Mouse (Mus musculus) liver, embryonic 11.5 days (tissue): ENCODE measurements around the gene Tuba3a. TPM values are rescaled to one million over a fixed set of nuclear protein-coding genes. Genes with fewer than 3 reads are reported as not detected.
"Not testable (repeated sequence)": the region's sequence is repeated elsewhere in the genome, so short reads cannot be mapped to it uniquely, and the experiment has no call there.

ENCODE experiments used
- ATAC-seq: fragments of 200-750 bp; cut with Nextera tagmentation; replicated peaks from 2 replicates; pipeline ENCODE4 v1.8.0; 2017; ENCODE audit warnings: moderate number of reproducible peaks, mild to moderate bottlenecking, moderate TSS enrichment, moderate library complexity; ENCODE audit not compliant: low FRiP score
- DNase-seq: peaks from one replicate; pipeline ENCODE4 v3.0.0-alpha.2; 2017; ENCODE audit warnings: low spot score
- H3K27ac ChIP-seq: fragments of 300-500 bp; sonication (generic); 2 replicates; pipeline ENCODE4 v1.5.1; 2014; ENCODE audit warnings: mild to moderate bottlenecking, low read depth, low read length, control low read depth
- H3K27me3 ChIP-seq: fragments of 300-500 bp; sonication (generic); replicated peaks from 2 replicates; pipeline ENCODE4 v1.6.1; 2014; ENCODE audit warnings: low read length, mixed read lengths; ENCODE audit not compliant: control insufficient read depth, insufficient read depth
- H3K36me3 ChIP-seq: fragments of 300-500 bp; sonication (generic); 2 replicates; pipeline ENCODE4 v1.6.1; 2014; ENCODE audit warnings: mild to moderate bottlenecking, low read length, moderate library complexity, mixed read lengths; ENCODE audit not compliant: control insufficient read depth, insufficient read depth
- H3K4me1 ChIP-seq: fragments of 300-500 bp; sonication (generic); replicated peaks from 2 replicates; pipeline ENCODE4 v1.6.1; 2014; ENCODE audit warnings: low read length, mixed read lengths; ENCODE audit not compliant: control insufficient read depth, insufficient read depth
- H3K4me2 ChIP-seq: fragments of 300-500 bp; sonication (generic); 2 replicates; pipeline ENCODE4 v1.6.1; 2014; ENCODE audit warnings: mild to moderate bottlenecking, control low read depth, moderate library complexity
- H3K4me3 ChIP-seq: fragments of 300-500 bp; sonication (generic); 2 replicates; pipeline ENCODE4 v1.5.1; 2014; ENCODE audit warnings: low read depth, low read length, control low read depth
- H3K9ac ChIP-seq: fragments of 300-500 bp; sonication (generic); 2 replicates; pipeline ENCODE4 v1.6.1; 2014; ENCODE audit warnings: low read depth, low read length, control low read depth
- H3K9me3 ChIP-seq: fragments of 300-500 bp; sonication (generic); 2 replicates; pipeline ENCODE4 v1.6.1; 2016; ENCODE audit warnings: low read length, inconsistent platforms, mixed read lengths; ENCODE audit not compliant: control insufficient read depth
- WGBS: fragments of 180-500 bp; shearing (Covaris S2); extraction: QIAGEN DNeasy Blood & Tissue Kit; methylation state at CpG from one replicate; pipeline ENCODE4 v1.1.7; 2014; 5-methylcytosine and 5-hydroxymethylcytosine counted together
- polyA plus RNA-seq: library from polyadenylated mRNA; unstranded; fragments of >200 nt; fragmentation: Nextera tagmentation; extraction: Ambion mirVana; gene quantifications from 2 replicates; pipeline ENCODE4 v1.2.1, GENCODE M21; 2014

The Tuba3a gene
- polyA plus RNA-seq, 1 experiment from 2014 or later = not detected

GRCm38 (mm10) chr6:125266600-125266999 lies 19.2 kb downstream of the Tuba3a start:
- H3K4me2 ChIP-seq, H3K4me1 ChIP-seq, H3K36me3 ChIP-seq, H3K4me3 ChIP-seq, H3K9ac ChIP-seq, H3K27ac ChIP-seq, ATAC-seq, H3K9me3 ChIP-seq, DNase-seq, H3K27me3 ChIP-seq: not testable (repeated sequence)
- WGBS = 67% methylated on average over 6 of the region's 6 CpGs

- Histone ChIP-seq H3K4me2 (no peak overlapping the region), H3K4me1 (no peaks in the 10 kb centered on the region), H3K9ac (no peak overlapping the region), H3K4me3 (no peak overlapping the region), H3K27me3 (no peaks in the 10 kb centered on the region), H3K27ac (no peak overlapping the region), H3K36me3 (no peaks in the 10 kb centered on the region), H3K9me3 (no peaks in the 10 kb centered on the region)
- ATAC-seq (no peak), DNase-seq (no peak)
- 69% methylated on average over 13 of the region's 13 CpGs for WGBS
These were observed 19.8 kb downstream of the Tuba3a start for GRCm38 (mm10) chr6:125266091-125266490.

GRCm38 (mm10) chr6:125265239-125265638 lies 20.6 kb downstream of the Tuba3a start:
- no peak overlapping the region for H3K4me3 ChIP-seq
- no peaks in the 10 kb centered on the region for H3K36me3 ChIP-seq
- H3K9ac ChIP-seq = no peak overlapping the region
- H3K4me2 ChIP-seq = no peak overlapping the region
- H3K4me1 ChIP-seq = no peaks in the 10 kb centered on the region
- no peak for ATAC-seq
- DNase-seq = no peak
- no peaks in the 10 kb centered on the region for H3K27me3 ChIP-seq
- no peaks in the 10 kb centered on the region for H3K9me3 ChIP-seq
- 54% methylated on average over 10 of the region's 10 CpGs for WGBS
- H3K27ac ChIP-seq = no peak overlapping the region

- no peaks in the 10 kb centered on the region for H3K27me3 ChIP-seq
- H3K9me3 ChIP-seq = no peaks in the 10 kb centered on the region
- H3K9ac ChIP-seq = no peak overlapping the region
- DNase-seq (no peak), ATAC-seq (no peak)
- H3K4me1 ChIP-seq = no peaks in the 10 kb centered on the region
- no peak overlapping the region for H3K4me2 ChIP-seq
- H3K27ac ChIP-seq = no peak overlapping the region
- WGBS = 86% methylated on average over 9 of the region's 9 CpGs
- H3K36me3 ChIP-seq = no peaks in the 10 kb centered on the region
- H3K4me3 ChIP-seq = no peak overlapping the region
These were observed 21.6 kb downstream of the Tuba3a start for GRCm38 (mm10) chr6:125264219-125264618.

- DNase-seq (no peak), ATAC-seq (no peak)
- Histone ChIP-seq H3K4me3 (no peak overlapping the region), H3K9ac (no peak overlapping the region), H3K4me1 (no peaks in the 10 kb centered on the region), H3K36me3 (no peaks in the 10 kb centered on the region), H3K9me3 (no peaks in the 10 kb centered on the region), H3K27me3 (no peaks in the 10 kb centered on the region), H3K27ac (no peak overlapping the region), H3K4me2 (no peak overlapping the region)
- 79% methylated on average over 10 of the region's 10 CpGs for WGBS
These were observed 25.8 kb downstream of the Tuba3a start for GRCm38 (mm10) chr6:125260006-125260555.

- 73% methylated on average over 8 of the region's 8 CpGs for WGBS
- no peak overlapping the region for H3K27ac ChIP-seq
- no peak overlapping the region for H3K4me2 ChIP-seq
- H3K36me3 ChIP-seq = no peaks in the 10 kb centered on the region
- H3K27me3 ChIP-seq = no peaks in the 10 kb centered on the region
- DNase-seq (no peak), ATAC-seq (no peak)
- no peak overlapping the region for H3K9ac ChIP-seq
- H3K4me1 ChIP-seq = no peaks in the 10 kb centered on the region
- no peak overlapping the region for H3K4me3 ChIP-seq
- H3K9me3 ChIP-seq = no peaks in the 10 kb centered on the region
These were observed 29.4 kb downstream of the Tuba3a start for GRCm38 (mm10) chr6:125256222-125256966.

GRCm38 (mm10) chr6:125255516-125256044 lies 30.3 kb downstream of the Tuba3a start:
- DNase-seq (no peak), ATAC-seq (no peak)
- WGBS = 86% methylated on average over 7 of the region's 7 CpGs
- Histone ChIP-seq H3K9ac (no peak overlapping the region), H3K36me3 (no peaks in the 10 kb centered on the region), H3K4me1 (no peaks in the 10 kb centered on the region), H3K4me3 (no peak overlapping the region), H3K27me3 (no peaks in the 10 kb centered on the region), H3K27ac (no peak overlapping the region), H3K9me3 (no peaks in the 10 kb centered on the region), H3K4me2 (no peak overlapping the region)

- H3K4me2 ChIP-seq = no peak overlapping the region
- no peaks in the 10 kb centered on the region for H3K27me3 ChIP-seq
- no peak overlapping the region for H3K4me3 ChIP-seq
- no peak for DNase-seq
- ATAC-seq = no peak
- WGBS = 55% methylated on average over 14 of the region's 14 CpGs
- no peak overlapping the region for H3K9ac ChIP-seq
- no peaks in the 10 kb centered on the region for H3K36me3 ChIP-seq
- no peaks in the 10 kb centered on the region for H3K4me1 ChIP-seq
- no peaks in the 10 kb centered on the region for H3K9me3 ChIP-seq
- no peak overlapping the region for H3K27ac ChIP-seq
These were observed 31.8 kb downstream of the Tuba3a start for GRCm38 (mm10) chr6:125253863-125254715.
